Mouse (Mus musculus): ENCODE data around the gene Kirrel3. TPM values are rescaled to one million over a fixed set of nuclear protein-coding genes. Genes with fewer than 3 reads are reported as not detected.

Kirrel3 gene
- polyA plus RNA-seq, 1 experiment from 2014 or later = 0.06 TPM

DNA sequence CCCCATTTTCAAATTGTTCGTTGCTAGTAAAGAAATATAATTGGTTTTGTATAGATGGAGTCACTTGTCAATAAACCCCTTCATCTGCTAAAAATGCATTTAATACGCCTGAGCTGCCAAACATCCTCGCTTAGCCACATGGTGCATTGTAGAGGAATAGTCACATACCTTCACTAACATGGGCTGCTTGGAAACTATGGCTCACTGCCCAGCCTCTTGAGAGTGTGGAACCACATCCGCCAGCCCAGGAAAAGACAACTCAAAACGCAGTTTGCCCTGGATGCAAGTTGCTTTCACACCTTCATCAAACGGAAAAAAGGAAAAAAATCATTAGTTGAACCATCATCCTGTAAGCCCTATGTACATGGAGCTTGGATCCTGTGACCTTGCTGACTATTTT, 472.0 kb downstream of the Kirrel3 start:
- 52% methylated on average over 6 of the region's 6 CpGs for WGBS (ENCODE audit: insufficient replicate concordance)
- no peaks in the 10 kb centered on the region for H3K9me3 ChIP-seq (replicated peaks; ENCODE audit: control insufficient read depth, low read length)
- no peak for ATAC-seq (ENCODE audit: low read depth)
- H3K4me3 ChIP-seq (ENCODE audit: low read depth, low read length) = no peak overlapping the region
- H3K4me2 ChIP-seq (ENCODE audit: low read depth, low read length) = no peak overlapping the region
- no peaks in the 10 kb centered on the region for H3K36me3 ChIP-seq (ENCODE audit: control insufficient read depth, insufficient read depth)
- no peaks in the 10 kb centered on the region for H3K27me3 ChIP-seq (ENCODE audit: control insufficient read depth, insufficient read depth, low read depth, low read length)
- H3K27ac ChIP-seq (ENCODE audit: low read length) = no peak overlapping the region
- no peaks in the 10 kb centered on the region for H3K4me1 ChIP-seq (ENCODE audit: control insufficient read depth, low read depth, low read length)
- H3K9ac ChIP-seq (ENCODE audit: low read depth, low read length) = no peak overlapping the region

DNA sequence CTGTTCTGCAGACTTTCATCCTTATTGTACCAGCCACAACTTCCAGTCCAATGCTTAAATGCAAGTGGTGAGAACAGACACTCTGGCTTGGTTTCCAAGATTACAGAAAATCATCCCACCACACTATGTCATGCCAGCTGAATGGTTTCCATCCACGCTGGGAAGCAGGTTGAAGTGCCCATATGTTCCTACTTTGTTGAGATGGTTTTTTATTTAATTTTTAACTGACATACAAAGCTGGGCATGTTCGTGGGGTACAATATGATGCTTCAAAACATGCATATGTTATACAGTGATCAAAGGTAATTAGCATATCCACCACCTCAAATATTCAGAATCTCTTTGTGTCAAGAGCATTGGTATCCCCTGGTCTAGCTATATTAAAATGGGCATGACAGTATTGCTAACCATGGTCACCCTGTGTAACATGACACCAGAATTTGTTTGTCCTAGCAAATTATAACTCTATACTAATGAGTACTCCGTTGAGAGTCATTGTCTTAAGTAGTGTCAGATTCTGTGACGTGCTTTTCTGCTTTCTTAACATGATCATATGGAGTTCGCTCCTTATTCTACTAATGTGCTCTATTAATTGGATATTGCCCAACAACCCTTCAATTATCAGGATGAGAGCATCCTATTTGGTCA, 472.6 kb downstream of the Kirrel3 start:
- Histone ChIP-seq H3K36me3 (ENCODE audit: control insufficient read depth, insufficient read depth) (no peaks in the 10 kb centered on the region), H3K9me3 (replicated peaks; ENCODE audit: control insufficient read depth, low read length) (no peaks in the 10 kb centered on the region), H3K4me1 (ENCODE audit: control insufficient read depth, low read depth, low read length) (no peaks in the 10 kb centered on the region), H3K27me3 (ENCODE audit: control insufficient read depth, insufficient read depth, low read depth, low read length) (no peaks in the 10 kb centered on the region), H3K4me2 (ENCODE audit: low read depth, low read length) (no peak overlapping the region), H3K4me3 (ENCODE audit: low read depth, low read length) (no peak overlapping the region), H3K9ac (ENCODE audit: low read depth, low read length) (no peak overlapping the region), H3K27ac (ENCODE audit: low read length) (no peak overlapping the region)
- ATAC-seq (ENCODE audit: low read depth) = no peak
- WGBS (ENCODE audit: insufficient replicate concordance) = 55% methylated on average over 5 of the region's 5 CpGs

DNA sequence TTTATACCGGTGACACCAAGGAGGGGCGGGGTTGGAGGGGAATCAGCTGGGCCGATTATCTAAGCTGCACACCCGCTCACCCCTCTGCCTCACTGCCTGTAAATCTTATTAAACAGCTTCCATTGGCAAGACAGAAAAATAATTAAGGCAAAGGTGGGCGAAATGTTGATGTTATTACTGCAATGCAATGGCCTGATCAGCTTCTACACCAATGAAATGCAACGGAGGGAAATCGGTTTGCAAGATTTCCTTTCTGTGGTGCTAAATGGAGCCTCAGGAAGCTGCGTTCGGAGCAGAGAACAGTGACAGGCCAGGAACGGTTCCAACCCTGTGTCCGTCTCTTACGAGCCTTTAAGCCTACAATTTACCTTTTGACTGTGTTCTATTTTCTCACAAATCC, 475.0 kb downstream of the Kirrel3 start:
- Histone ChIP-seq H3K9me3 (replicated peaks; ENCODE audit: control insufficient read depth, low read length) (no peaks in the 10 kb centered on the region), H3K9ac (ENCODE audit: low read depth, low read length) (no peak overlapping the region), H3K4me1 (ENCODE audit: control insufficient read depth, low read depth, low read length) (no peaks in the 10 kb centered on the region), H3K4me2 (ENCODE audit: low read depth, low read length) (no peak overlapping the region), H3K27ac (ENCODE audit: low read length) (no peak overlapping the region), H3K36me3 (ENCODE audit: control insufficient read depth, insufficient read depth) (no peaks in the 10 kb centered on the region), H3K27me3 (ENCODE audit: control insufficient read depth, insufficient read depth, low read depth, low read length) (no peaks in the 10 kb centered on the region), H3K4me3 (ENCODE audit: low read depth, low read length) (no peak overlapping the region)
- 48% methylated on average over 12 of the region's 12 CpGs for WGBS (ENCODE audit: insufficient replicate concordance)
- ATAC-seq (ENCODE audit: low read depth) = no peak

DNA sequence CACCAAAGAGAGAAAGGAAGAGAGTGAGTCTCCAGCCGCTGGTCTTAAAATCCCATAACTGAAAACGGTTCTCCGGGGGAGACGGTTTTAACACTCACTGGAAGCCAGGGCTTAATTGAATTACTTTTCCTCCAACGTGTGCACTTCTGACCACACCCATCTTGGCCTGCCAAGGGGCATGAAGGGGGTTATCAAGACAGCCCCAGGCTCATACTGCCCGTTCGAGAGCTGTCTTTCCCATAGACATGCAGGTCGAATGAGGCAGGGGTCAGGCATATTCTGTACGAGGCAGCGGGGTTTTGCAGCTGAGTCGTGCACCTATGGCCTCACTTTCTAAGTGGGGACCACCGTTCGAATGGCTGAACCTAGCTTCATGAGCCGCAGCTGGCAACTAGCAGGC, 475.5 kb downstream of the Kirrel3 start:
- no peaks in the 10 kb centered on the region for H3K36me3 ChIP-seq (ENCODE audit: control insufficient read depth, insufficient read depth)
- no peaks in the 10 kb centered on the region for H3K27me3 ChIP-seq (ENCODE audit: control insufficient read depth, insufficient read depth, low read depth, low read length)
- no peak for ATAC-seq (ENCODE audit: low read depth)
- no peak overlapping the region for H3K4me3 ChIP-seq (ENCODE audit: low read depth, low read length)
- no peak overlapping the region for H3K27ac ChIP-seq (ENCODE audit: low read length)
- no peaks in the 10 kb centered on the region for H3K4me1 ChIP-seq (ENCODE audit: control insufficient read depth, low read depth, low read length)
- H3K4me2 ChIP-seq (ENCODE audit: low read depth, low read length) = no peak overlapping the region
- no peaks in the 10 kb centered on the region for H3K9me3 ChIP-seq (replicated peaks; ENCODE audit: control insufficient read depth, low read length)
- H3K9ac ChIP-seq (ENCODE audit: low read depth, low read length) = no peak overlapping the region
- WGBS (ENCODE audit: insufficient replicate concordance) = 61% methylated on average over 14 of the region's 14 CpGs

DNA sequence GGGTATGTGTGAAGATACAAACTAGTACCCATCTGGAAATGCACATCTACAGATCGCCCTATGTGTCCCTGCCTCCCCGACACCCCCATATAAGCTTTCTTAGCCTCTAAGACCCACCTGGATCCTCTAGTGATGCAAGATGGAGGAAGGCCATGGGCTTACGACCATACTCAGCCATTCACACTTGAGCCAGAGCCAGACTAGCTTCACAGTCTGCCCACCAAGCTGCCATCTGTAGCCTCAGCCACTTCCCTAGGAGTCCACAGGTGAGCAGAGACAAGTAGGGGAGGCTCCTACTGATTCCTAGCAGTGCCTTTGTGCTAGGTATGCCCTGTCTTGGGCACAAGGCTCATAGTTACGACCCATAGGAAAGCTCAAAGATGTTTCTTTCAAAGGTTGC, 476.6 kb downstream of the Kirrel3 start:
- no peak overlapping the region for H3K27ac ChIP-seq (ENCODE audit: low read length)
- no peak for ATAC-seq (ENCODE audit: low read depth)
- H3K4me1 ChIP-seq (ENCODE audit: control insufficient read depth, low read depth, low read length) = no peaks in the 10 kb centered on the region
- H3K4me3 ChIP-seq (ENCODE audit: low read depth, low read length) = no peak overlapping the region
- H3K4me2 ChIP-seq (ENCODE audit: low read depth, low read length) = no peak overlapping the region
- no peaks in the 10 kb centered on the region for H3K36me3 ChIP-seq (ENCODE audit: control insufficient read depth, insufficient read depth)
- WGBS (ENCODE audit: insufficient replicate concordance) = 54% methylated on average over 4 of the region's 4 CpGs
- H3K9ac ChIP-seq (ENCODE audit: low read depth, low read length) = no peak overlapping the region
- H3K9me3 ChIP-seq (replicated peaks; ENCODE audit: control insufficient read depth, low read length) = no peaks in the 10 kb centered on the region
- no peaks in the 10 kb centered on the region for H3K27me3 ChIP-seq (ENCODE audit: control insufficient read depth, insufficient read depth, low read depth, low read length)

DNA sequence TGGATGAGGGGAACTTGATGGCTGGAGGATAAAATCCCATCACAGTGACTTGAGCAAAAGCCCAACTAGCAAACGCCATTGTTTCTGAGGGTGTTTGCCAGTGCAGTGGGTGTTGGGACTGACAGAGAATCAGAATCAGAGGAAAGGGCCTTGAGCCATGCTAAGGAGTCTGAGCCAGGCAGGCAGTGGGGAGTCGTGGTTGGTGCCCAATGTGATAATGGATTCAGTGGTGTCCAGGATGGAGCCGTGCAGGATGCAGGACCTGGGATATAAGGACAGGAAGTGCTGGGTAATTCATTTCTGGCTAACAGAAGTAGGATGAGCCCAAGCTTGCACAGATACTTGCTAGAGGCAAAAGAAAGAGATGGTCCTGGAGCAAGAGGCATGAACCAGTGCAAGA, 477.9 kb downstream of the Kirrel3 start:
- Histone ChIP-seq H3K4me1 (ENCODE audit: control insufficient read depth, low read depth, low read length) (no peaks in the 10 kb centered on the region), H3K27ac (ENCODE audit: low read length) (no peak overlapping the region), H3K9ac (ENCODE audit: low read depth, low read length) (no peak overlapping the region), H3K9me3 (replicated peaks; ENCODE audit: control insufficient read depth, low read length) (no peaks in the 10 kb centered on the region), H3K27me3 (ENCODE audit: control insufficient read depth, insufficient read depth, low read depth, low read length) (no peaks in the 10 kb centered on the region), H3K4me2 (ENCODE audit: low read depth, low read length) (no peak overlapping the region), H3K36me3 (ENCODE audit: control insufficient read depth, insufficient read depth) (no peaks in the 10 kb centered on the region), H3K4me3 (ENCODE audit: low read depth, low read length) (no peak overlapping the region)
- WGBS (ENCODE audit: insufficient replicate concordance) = 45% methylated on average over 3 of the region's 3 CpGs
- ATAC-seq (ENCODE audit: low read depth) = no peak

DNA sequence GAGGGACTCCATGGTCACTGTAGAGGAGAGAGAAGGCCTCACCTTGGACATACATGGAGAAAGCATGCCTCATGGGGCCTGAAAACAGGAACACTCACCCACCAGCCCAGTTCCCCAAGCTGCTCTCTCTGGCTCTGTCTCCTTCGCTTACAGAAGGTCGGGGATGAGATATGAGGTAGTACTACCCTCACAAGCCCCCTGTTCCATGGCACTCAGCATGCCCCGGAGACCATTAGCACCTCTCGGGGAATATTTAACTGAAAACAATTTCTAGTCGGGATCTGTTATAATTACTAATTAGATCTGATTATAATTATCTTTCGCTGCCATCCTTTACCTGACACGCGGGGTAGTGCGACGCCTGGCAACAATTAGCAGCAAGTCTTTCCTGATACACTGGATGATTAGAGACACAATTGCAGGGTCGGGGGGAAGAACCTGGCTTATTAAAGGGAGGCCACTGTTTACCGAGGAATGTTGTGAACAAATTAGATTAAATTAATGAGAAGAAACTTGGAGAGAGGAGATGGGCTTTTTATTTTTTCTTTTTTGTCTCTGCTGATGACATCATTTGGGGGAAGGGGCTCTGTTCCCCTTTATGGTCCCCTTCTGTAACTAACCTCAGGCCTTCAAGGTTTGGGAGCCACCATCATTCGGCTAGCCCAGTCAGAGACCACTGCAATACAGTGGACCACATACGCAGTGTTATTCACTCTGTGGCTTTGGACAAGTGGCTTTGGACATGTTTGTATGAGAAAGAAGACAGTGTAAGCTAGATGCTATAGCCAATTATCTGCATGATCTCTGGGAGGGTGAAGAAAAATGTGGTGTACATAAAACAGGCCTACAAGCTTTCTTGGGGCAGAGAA, 478.7 kb downstream of the Kirrel3 start:
- H3K27ac ChIP-seq (ENCODE audit: low read length) = no peak overlapping the region
- H3K36me3 ChIP-seq (ENCODE audit: control insufficient read depth, insufficient read depth) = no peaks in the 10 kb centered on the region
- WGBS (ENCODE audit: insufficient replicate concordance) = 70% methylated on average over 14 of the region's 14 CpGs
- no peaks in the 10 kb centered on the region for H3K4me1 ChIP-seq (ENCODE audit: control insufficient read depth, low read depth, low read length)
- no peaks in the 10 kb centered on the region for H3K27me3 ChIP-seq (ENCODE audit: control insufficient read depth, insufficient read depth, low read depth, low read length)
- H3K9me3 ChIP-seq (replicated peaks; ENCODE audit: control insufficient read depth, low read length) = no peaks in the 10 kb centered on the region
- no peak for ATAC-seq (ENCODE audit: low read depth)
- H3K4me3 ChIP-seq (ENCODE audit: low read depth, low read length) = no peak overlapping the region
- H3K9ac ChIP-seq (ENCODE audit: low read depth, low read length) = no peak overlapping the region
- no peak overlapping the region for H3K4me2 ChIP-seq (ENCODE audit: low read depth, low read length)

DNA sequence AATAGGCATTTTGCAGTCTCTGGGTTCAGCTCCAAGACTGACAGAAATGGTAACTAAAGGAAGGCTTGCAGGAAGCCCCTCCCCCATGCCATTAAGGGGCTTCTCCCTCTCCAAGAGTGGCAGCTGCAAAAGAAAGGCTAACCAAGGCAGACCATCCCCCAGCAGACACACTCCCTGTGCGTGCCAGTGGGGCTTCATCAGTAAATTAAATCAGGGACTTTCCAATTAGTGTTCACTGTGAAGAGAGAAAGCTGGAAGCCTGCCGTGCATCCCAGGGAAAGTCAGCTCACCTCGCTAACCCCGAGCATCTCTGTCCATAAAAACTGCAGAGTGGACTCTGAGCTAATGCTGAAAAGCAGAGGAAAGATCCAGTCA, 479.3 kb downstream of the Kirrel3 start:
- no peaks in the 10 kb centered on the region for H3K36me3 ChIP-seq (ENCODE audit: control insufficient read depth, insufficient read depth)
- ATAC-seq (ENCODE audit: low read depth) = no peak
- H3K4me2 ChIP-seq (ENCODE audit: low read depth, low read length) = no peak overlapping the region
- H3K27me3 ChIP-seq (ENCODE audit: control insufficient read depth, insufficient read depth, low read depth, low read length) = no peaks in the 10 kb centered on the region
- H3K4me3 ChIP-seq (ENCODE audit: low read depth, low read length) = no peak overlapping the region
- no peaks in the 10 kb centered on the region for H3K9me3 ChIP-seq (replicated peaks; ENCODE audit: control insufficient read depth, low read length)
- H3K27ac ChIP-seq (ENCODE audit: low read length) = no peak overlapping the region
- 37% methylated on average over 4 of the region's 4 CpGs for WGBS (ENCODE audit: insufficient replicate concordance)
- no peaks in the 10 kb centered on the region for H3K4me1 ChIP-seq (ENCODE audit: control insufficient read depth, low read depth, low read length)
- H3K9ac ChIP-seq (ENCODE audit: low read depth, low read length) = no peak overlapping the region

DNA sequence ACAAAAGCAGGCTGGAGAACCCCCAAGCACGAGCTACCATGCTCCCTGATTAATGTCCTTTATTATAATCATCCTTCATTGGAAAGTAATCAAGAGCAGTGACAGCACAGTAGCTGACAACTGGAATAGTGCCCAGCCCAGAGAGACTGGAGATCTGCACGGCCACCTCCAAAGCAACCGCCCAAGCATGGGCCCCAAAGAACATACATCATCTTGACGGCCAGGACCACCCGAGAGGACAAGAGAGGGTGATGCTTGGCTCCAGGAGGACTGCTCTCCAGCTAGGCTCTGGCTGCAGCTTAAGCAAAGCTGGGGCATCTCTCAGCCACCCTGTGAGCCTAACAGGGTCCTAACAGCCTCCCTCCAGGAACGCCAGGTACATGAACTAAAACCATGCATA, 482.1 kb downstream of the Kirrel3 start:
- WGBS (ENCODE audit: insufficient replicate concordance) = 42% methylated on average over 6 of the region's 6 CpGs
- no peak overlapping the region for H3K4me3 ChIP-seq (ENCODE audit: low read depth, low read length)
- no peak overlapping the region for H3K9ac ChIP-seq (ENCODE audit: low read depth, low read length)
- H3K4me1 ChIP-seq (ENCODE audit: control insufficient read depth, low read depth, low read length) = no peaks in the 10 kb centered on the region
- no peak overlapping the region for H3K27ac ChIP-seq (ENCODE audit: low read length)
- H3K9me3 ChIP-seq (replicated peaks; ENCODE audit: control insufficient read depth, low read length) = no peaks in the 10 kb centered on the region
- no peaks in the 10 kb centered on the region for H3K27me3 ChIP-seq (ENCODE audit: control insufficient read depth, insufficient read depth, low read depth, low read length)
- H3K4me2 ChIP-seq (ENCODE audit: low read depth, low read length) = no peak overlapping the region
- no peaks in the 10 kb centered on the region for H3K36me3 ChIP-seq (ENCODE audit: control insufficient read depth, insufficient read depth)
- no peak for ATAC-seq (ENCODE audit: low read depth)
